Mouse (Mus musculus): ENCODE results near the gene Sdc4.

Sdc4 gene

DNA sequence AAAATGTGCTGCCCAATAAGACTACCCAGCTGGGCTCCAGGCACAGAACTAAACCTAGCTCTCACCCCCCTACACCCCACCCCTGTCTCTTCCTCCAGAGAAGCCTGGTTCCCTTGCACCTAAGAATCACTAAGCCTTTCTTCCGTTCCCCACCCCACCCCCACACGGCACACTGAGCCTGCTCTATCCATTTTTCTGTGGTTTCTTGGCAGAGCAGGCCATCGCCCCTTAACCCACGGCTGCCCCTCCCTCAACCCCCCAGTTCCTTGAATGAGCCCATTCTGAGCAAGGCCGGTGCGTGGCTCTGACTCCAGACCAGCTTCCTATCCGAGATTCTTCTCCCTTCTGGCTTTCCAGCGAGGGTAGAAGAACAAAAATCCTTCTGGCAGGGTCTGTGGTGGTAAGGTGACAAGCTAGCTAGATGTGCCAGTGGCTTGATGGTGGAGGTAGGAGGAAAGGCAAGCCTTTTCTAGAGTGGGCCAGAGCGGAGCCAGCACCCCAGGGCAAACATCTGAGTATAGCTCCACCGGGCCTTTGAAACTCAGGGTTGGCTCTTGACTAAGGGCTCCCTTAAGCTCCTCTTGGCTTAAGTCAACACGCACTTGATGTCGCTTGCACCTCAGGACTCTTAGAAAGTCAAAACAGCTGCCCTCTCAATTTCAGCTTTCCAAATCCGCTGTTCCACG lies 40.1 kb downstream of the Sdc4 start:
- no peak for DNase-seq

DNA sequence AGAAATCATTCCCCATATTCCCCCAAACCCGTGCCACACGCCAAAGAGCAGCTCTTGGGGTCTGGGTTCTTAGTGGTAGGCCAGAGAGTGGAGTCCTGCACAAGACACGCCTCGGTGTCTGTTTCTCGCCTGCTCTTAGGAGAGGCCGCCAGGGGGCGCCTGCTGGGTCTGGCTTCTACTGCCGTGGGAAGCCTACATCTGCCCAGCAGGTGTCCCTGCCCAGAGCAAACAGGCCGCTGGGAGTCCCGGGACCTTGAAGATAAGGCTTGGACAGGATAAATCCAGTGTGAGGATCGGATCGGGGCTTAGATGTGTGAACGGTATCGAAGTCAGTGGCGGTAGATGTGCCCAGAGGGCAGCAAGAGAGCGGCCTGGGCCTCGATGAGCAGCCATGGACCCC lies 40.8 kb downstream of the Sdc4 start, which contains the start of gene Rbpjl:
Gene Rbpjl, plus strand, starts transcription at position 236 of the 400 bp plus-strand sequence.
- peak; percentile 83 for DNase-seq

GRCm38 (mm10) chr2:164396911-164397310 lies 46.8 kb downstream of the Sdc4 start:
- no peak for DNase-seq

DNA sequence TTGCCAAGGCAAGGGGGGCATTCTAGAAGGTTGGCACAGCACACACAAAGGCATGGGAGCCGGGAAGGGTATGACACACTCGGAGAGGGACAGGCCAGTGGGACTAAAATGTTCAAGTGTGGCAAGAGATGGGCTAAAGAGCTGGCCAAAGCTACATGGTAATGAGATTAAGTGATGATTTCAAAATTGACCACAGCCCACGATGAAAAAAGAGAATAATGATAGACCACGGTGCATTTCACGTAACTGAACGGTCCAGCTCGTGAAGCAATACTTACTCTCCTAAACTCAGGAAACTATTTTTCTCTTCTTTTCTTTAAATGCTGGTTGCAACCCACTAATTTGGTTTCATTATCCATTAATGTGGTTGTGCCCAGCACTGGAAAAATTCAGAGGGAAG lies 47.6 kb downstream of the Sdc4 start:
- no peak for DNase-seq

DNA sequence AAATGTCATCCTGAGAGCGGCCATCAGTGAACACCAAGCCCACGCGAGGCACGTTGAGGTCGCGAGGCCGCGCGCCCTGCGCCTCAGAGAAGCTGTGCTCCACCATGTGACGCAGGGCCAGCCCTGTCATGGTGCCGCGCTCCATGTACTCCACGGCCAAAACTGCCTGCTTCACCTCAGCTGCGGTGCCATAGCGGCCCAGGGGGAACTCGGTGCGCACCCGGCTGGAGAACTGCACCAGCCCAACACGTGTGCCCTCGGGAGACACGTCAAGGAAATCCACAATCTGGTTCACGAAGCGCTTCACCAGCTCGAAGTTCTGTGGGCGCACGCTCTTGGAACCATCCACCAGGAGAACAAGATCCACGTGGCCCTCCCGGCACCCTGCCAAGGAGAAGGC lies 50.6 kb downstream of the Sdc4 start:
- DNase-seq, result no peak

DNA sequence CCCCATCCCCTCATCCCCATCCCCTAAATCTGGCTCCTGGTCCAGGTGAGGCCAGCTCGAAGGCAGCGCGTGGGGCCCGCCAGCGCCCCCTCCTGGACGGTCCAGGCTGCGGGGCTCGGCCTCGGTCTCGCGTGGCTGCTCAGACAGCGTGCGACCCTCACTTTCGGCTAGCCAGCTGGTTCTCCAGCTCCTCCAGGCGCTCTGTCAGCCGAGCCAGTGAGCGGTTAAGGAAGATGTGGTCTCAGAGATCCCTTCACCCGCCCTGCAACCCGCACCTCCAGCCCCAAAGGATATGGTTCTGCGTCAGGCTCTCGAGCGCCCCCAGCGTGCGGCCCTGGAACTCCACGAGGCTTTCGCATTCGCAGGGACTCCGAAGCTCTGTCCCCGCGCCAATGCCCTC lies 54.2 kb downstream of the Sdc4 start:
- DNase-seq, result peak; percentile 85

- DNase-seq, result no peak
Measured at GRCm38 (mm10) chr2:164389020-164389419, 54.7 kb downstream of the Sdc4 start, which contains the start of gene Slpi. TSS of gene Slpi (minus strand) at chr2:164389095.

DNA sequence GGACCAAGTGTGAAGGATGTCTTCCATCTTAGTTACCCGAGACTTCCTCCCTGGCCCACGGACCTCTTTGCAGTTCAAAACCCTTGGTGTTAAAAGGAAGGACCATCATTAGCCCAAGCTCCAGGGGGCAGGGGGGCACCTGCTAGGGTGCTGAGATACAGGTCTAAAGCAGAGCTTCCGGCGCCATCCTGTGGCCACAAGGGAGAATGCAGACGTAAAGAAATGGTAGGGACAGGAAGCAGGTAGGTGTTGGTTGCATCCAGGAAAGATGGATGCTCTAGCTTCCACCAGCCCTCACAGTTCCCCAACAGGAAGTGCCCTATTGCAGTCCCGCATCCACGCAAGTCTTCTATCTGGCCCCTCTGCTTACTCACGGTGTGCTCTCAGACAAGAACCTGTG lies 56.7 kb downstream of the Sdc4 start:
- DNase-seq, result peak; percentile 38

GRCm38 (mm10) chr2:164385927-164386763 lies 57.5 kb downstream of the Sdc4 start:
- DNase-seq, result no peak

- no peak for DNase-seq
Measured at GRCm38 (mm10) chr2:164383656-164384399, 59.9 kb downstream of the Sdc4 start.

DNA sequence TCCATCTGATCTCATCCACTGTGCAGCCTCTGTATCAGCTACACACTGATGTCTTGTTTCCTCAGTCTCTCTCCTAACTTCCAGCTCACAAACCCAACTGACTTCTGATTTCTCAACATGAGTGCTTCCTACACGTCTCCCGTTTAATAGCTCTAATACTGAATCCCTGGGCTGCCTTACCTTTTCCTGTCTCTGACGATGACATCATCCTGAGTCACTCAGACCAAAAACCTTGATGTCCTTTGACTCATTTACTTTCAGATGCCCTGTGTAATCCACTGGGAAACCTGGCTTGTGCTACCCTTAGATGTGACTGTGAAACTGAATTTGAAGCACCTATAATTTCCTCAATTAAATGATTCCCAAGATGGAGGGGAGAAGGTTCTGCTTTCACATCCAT lies 60.7 kb downstream of the Sdc4 start:
- DNase-seq, result no peak

- no peak for DNase-seq
Measured at GRCm38 (mm10) chr2:164381726-164382125, 62.0 kb downstream of the Sdc4 start.

DNA sequence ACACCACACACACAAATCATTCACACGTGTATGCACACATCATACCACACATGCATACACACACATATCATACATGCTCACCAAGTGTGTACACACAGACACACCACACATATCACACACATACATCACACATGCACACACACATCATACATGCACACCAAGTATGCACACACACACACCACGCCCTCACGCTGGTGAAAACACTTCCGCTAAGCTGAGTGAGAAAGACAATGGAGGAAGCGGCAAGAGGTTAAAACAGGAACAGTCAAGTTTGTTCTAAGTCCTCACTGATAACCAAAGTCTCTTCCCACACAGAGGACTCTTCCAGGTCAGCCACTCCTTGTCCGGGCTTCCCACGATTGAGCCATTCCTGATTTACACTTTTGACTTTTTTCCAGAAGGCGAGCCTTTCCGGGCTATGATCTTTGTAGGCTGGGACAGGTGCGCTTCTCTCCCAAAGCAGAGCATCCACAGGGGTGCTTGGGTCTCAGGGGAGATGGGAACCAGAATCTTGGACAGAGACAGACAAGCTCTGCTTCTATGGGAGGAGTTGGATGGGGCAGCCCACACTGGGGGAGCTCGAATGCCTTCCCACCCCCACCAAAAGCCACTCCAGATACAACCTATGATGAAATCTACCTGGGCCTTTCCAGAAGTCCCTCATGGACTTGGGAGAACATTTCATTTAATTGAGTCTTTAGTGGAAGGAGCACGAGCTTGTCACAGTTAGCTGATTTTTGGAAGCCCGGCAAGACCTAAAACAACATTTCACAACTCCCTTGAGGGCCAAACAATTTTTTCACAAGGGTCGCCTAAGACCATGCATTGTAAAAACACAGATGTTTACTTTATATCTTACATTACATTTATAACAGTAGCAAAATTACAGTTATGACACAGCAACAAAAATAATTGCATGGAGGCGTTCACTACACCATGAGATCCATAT lies 65.9 kb downstream of the Sdc4 start:
- no peak for DNase-seq

Measured in kidney, adult 18-20 months (tissue).